Mouse (Mus musculus): ENCODE results near the gene Rbfox2. TPM values are rescaled to one million over a fixed set of nuclear protein-coding genes. Genes with fewer than 3 reads are reported as not detected.

Rbfox2 gene
- total and polyA plus RNA-seq, 2 experiments from 2014 or later, result 135 to 470 TPM

DNA sequence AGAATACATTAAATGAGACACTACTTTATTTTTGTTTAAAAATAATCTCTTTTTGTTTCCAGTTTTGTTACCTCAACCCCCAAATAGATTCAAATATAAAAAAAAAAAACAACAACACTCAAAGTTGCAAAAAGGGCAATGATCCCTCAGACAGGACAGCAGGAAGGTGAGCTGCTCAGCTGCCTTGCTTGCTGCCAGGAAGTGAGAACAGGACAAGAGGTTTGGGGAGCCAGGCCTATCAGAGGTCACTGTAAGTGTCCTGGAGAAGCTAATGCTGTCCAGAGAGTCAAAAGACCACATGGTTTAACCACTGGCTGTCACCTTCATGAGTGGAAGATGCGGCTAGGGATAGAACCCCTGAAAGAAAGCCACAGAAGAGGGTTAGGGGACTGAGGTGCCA is 161.8 kb downstream of the Rbfox2 start:
- DNase-seq (no peak), ATAC-seq (no peak)
- peaks cover 16% of the 10 kb centered on the region for H3K4me1 ChIP-seq (ENCODE audit: insufficient read depth)
- H3K9ac ChIP-seq, result no peak overlapping the region
- no peak for TF ChIP-seq CTCF (IDR thresholded peaks at IDR 0.05; ENCODE audit: low read depth)
- no peak overlapping the region for H3K27ac ChIP-seq (ENCODE audit: low read depth, low read length)
- H3K36me3 ChIP-seq (ENCODE audit: insufficient read depth), result no peaks in the 10 kb centered on the region
- no peaks in the 10 kb centered on the region for H3K9me3 ChIP-seq (ENCODE audit: low read length)
- 95% methylated on average over 1 of the region's 1 CpGs for WGBS
- no peak overlapping the region for H3K4me3 ChIP-seq (ENCODE audit: low read depth, low read length)
- H3K4me2 ChIP-seq (ENCODE audit: low read depth), result no peak overlapping the region
- H3K27me3 ChIP-seq (ENCODE audit: insufficient read depth, low read length), result no peaks in the 10 kb centered on the region

GRCm38 (mm10) chr15:77142787-77143186 is 164.0 kb downstream of the Rbfox2 start:
- 86% methylated on average over 5 of the region's 5 CpGs for WGBS

DNA sequence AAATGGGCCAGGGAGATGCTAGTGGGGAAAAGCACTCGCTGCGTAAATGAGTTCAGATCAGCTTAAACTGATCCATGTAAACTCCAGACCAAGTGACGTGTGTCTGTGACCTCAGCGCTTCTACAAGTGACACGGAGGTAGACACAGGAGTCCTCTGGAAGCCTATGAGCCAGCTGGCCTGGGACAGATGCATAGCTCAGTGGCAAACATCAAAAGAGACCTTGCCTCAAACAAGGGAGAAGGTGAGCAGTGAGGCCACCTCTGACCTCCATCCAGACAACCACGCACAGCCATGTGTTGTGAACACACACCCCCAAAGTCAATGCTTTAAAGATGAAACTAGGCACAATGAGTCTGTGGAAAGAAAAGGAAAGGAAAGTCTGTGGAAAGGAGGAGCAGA is 164.5 kb downstream of the Rbfox2 start:
- no peak for TF ChIP-seq CTCF (IDR thresholded peaks at IDR 0.05; ENCODE audit: low read depth)
- no peak overlapping the region for H3K4me2 ChIP-seq (ENCODE audit: low read depth)
- H3K27me3 ChIP-seq (ENCODE audit: insufficient read depth, low read length), result no peaks in the 10 kb centered on the region
- no peaks in the 10 kb centered on the region for H3K36me3 ChIP-seq (ENCODE audit: insufficient read depth)
- DNase-seq (no peak), ATAC-seq (no peak)
- H3K4me3 ChIP-seq (ENCODE audit: low read depth, low read length), result no peak overlapping the region
- WGBS, result 75% methylated on average over 6 of the region's 6 CpGs
- H3K4me1 ChIP-seq (ENCODE audit: insufficient read depth), result 0 out of 2 replicates have a peak, but pooled peaks cover 3% of the 10 kb centered on the region
- H3K27ac ChIP-seq (ENCODE audit: low read depth, low read length), result no peak overlapping the region
- no peak overlapping the region for H3K9ac ChIP-seq
- no peaks in the 10 kb centered on the region for H3K9me3 ChIP-seq (ENCODE audit: low read length)

More at GRCm38 (mm10) chr15:77142787-77143186, 164.0 kb downstream of the Rbfox2 start:
- no peak overlapping the region for H3K4me2 ChIP-seq (ENCODE audit: low read depth)
- TF ChIP-seq CTCF (IDR thresholded peaks at IDR 0.05; ENCODE audit: low read depth), result no peak
- DNase-seq, result no peak
- H3K4me3 ChIP-seq (ENCODE audit: low read depth, low read length), result no peak overlapping the region
- no peak overlapping the region for H3K27ac ChIP-seq (ENCODE audit: low read depth, low read length)
- no peaks in the 10 kb centered on the region for H3K27me3 ChIP-seq (ENCODE audit: insufficient read depth, low read length)
- ATAC-seq, result no peak
- H3K9ac ChIP-seq, result no peak overlapping the region
- H3K4me1 ChIP-seq (ENCODE audit: insufficient read depth), result 0 out of 2 replicates have a peak, but pooled peaks cover 3% of the 10 kb centered on the region
- no peaks in the 10 kb centered on the region for H3K36me3 ChIP-seq (ENCODE audit: insufficient read depth)
- no peaks in the 10 kb centered on the region for H3K9me3 ChIP-seq (ENCODE audit: low read length)

- no peaks in the 10 kb centered on the region for H3K27me3 ChIP-seq (ENCODE audit: insufficient read depth, low read length)
- no peak for DNase-seq
- no peak overlapping the region for H3K27ac ChIP-seq (ENCODE audit: low read depth, low read length)
- H3K36me3 ChIP-seq (ENCODE audit: insufficient read depth), result no peaks in the 10 kb centered on the region
- no peak for ATAC-seq
- TF ChIP-seq CTCF (IDR thresholded peaks at IDR 0.05; ENCODE audit: low read depth), result no peak
- H3K9me3 ChIP-seq (ENCODE audit: low read length), result no peaks in the 10 kb centered on the region
- H3K4me3 ChIP-seq (ENCODE audit: low read depth, low read length), result no peak overlapping the region
- H3K9ac ChIP-seq, result no peak overlapping the region
- no peak overlapping the region for H3K4me2 ChIP-seq (ENCODE audit: low read depth)
- 67% methylated on average over 4 of the region's 4 CpGs for WGBS
- 0 out of 2 replicates have a peak, but pooled peaks cover 3% of the 10 kb centered on the region for H3K4me1 ChIP-seq (ENCODE audit: insufficient read depth)
These were observed 165.1 kb downstream of the Rbfox2 start for GRCm38 (mm10) chr15:77141711-77142110.

GRCm38 (mm10) chr15:77138282-77138681 is 168.5 kb downstream of the Rbfox2 start:
- Histone ChIP-seq H3K4me3 (ENCODE audit: low read depth, low read length) (no peak overlapping the region), H3K4me1 (ENCODE audit: insufficient read depth) (no peaks in the 10 kb centered on the region), H3K27ac (ENCODE audit: low read depth, low read length) (no peak overlapping the region), H3K9me3 (ENCODE audit: low read length) (no peaks in the 10 kb centered on the region), H3K9ac (no peak overlapping the region), H3K27me3 (ENCODE audit: insufficient read depth, low read length) (no peaks in the 10 kb centered on the region), H3K4me2 (ENCODE audit: low read depth) (no peak overlapping the region), H3K36me3 (ENCODE audit: insufficient read depth) (no peaks in the 10 kb centered on the region)
- DNase-seq (no peak), ATAC-seq (no peak)
- WGBS, result 80% methylated on average over 5 of the region's 5 CpGs
- TF ChIP-seq CTCF (IDR thresholded peaks at IDR 0.05; ENCODE audit: low read depth), result no peak

- Histone ChIP-seq H3K9ac (no peak overlapping the region), H3K4me1 (ENCODE audit: insufficient read depth) (no peaks in the 10 kb centered on the region), H3K27me3 (ENCODE audit: insufficient read depth, low read length) (no peaks in the 10 kb centered on the region), H3K36me3 (ENCODE audit: insufficient read depth) (peaks cover 22% of the 10 kb centered on the region), H3K4me3 (ENCODE audit: low read depth, low read length) (no peak overlapping the region), H3K4me2 (ENCODE audit: low read depth) (no peak overlapping the region), H3K27ac (ENCODE audit: low read depth, low read length) (no peak overlapping the region), H3K9me3 (ENCODE audit: low read length) (no peaks in the 10 kb centered on the region)
- 97% methylated on average over 10 of the region's 10 CpGs for WGBS
- DNase-seq (no peak), ATAC-seq (no peak)
- TF ChIP-seq CTCF (IDR thresholded peaks at IDR 0.05; ENCODE audit: low read depth), result no peak
These were observed 172.3 kb downstream of the Rbfox2 start for GRCm38 (mm10) chr15:77134483-77134882.

DNA sequence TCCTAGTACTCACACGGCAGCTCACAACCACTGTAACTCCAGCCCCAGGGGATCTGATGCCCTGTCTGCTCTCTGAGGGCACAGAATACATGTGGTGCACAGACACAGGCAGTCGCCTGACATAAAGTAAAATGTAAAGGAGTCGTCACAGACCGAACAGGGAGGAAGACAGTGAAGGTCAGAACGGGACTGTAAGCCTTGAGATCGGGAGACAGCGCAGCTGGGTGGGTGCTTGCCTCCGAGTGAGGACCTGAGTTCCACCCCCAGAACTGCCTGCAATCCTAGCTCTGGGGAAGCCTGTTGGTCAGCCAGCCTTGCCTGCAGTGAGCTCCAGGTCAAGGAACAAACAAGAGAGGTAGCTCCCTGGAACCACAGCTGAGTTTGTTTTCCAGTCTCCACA is 177.7 kb downstream of the Rbfox2 start:
- Histone ChIP-seq H3K27ac (ENCODE audit: low read depth, low read length) (no peak overlapping the region), H3K4me2 (ENCODE audit: low read depth) (no peak overlapping the region), H3K9me3 (ENCODE audit: low read length) (no peaks in the 10 kb centered on the region), H3K27me3 (ENCODE audit: insufficient read depth, low read length) (no peaks in the 10 kb centered on the region), H3K4me3 (ENCODE audit: low read depth, low read length) (no peak overlapping the region), H3K9ac (no peak overlapping the region), H3K4me1 (ENCODE audit: insufficient read depth) (no peaks in the 10 kb centered on the region), H3K36me3 (ENCODE audit: insufficient read depth) (peaks cover 35% of the 10 kb centered on the region)
- DNase-seq (no peak), ATAC-seq (no peak)
- 90% methylated on average over 8 of the region's 8 CpGs for WGBS
- TF ChIP-seq CTCF (IDR thresholded peaks at IDR 0.05; ENCODE audit: low read depth), result no peak
